Mouse (Mus musculus): ENCODE measurements around the gene Fbrsl1.

Gene Fbrsl1

GRCm38 (mm10) chr5:110410386-110410785, 37.9 kb downstream of the Fbrsl1 start:
- DNase-seq: no peak

GRCm38 (mm10) chr5:110408967-110409366, 39.3 kb downstream of the Fbrsl1 start:
- DNase-seq: no peak

- no peak for DNase-seq
Measured at GRCm38 (mm10) chr5:110406065-110406714, 42.1 kb downstream of the Fbrsl1 start.

- DNase-seq: no peak
Measured at GRCm38 (mm10) chr5:110403931-110404330, 44.4 kb downstream of the Fbrsl1 start.

- no peak for DNase-seq
Measured at GRCm38 (mm10) chr5:110402557-110402956, 45.7 kb downstream of the Fbrsl1 start.

- DNase-seq: no peak
Measured at GRCm38 (mm10) chr5:110401101-110401500, 47.2 kb downstream of the Fbrsl1 start.

- no peak for DNase-seq
Measured at GRCm38 (mm10) chr5:110395006-110395661, 53.2 kb downstream of the Fbrsl1 start.

- DNase-seq: no peak
Measured at GRCm38 (mm10) chr5:110392727-110393126, 55.6 kb downstream of the Fbrsl1 start.

GRCm38 (mm10) chr5:110390631-110391030, 57.7 kb downstream of the Fbrsl1 start:
- DNase-seq: no peak

GRCm38 (mm10) chr5:110387332-110387731, 61.0 kb downstream of the Fbrsl1 start:
- no peak for DNase-seq

- DNase-seq: peak; percentile 67
Measured at GRCm38 (mm10) chr5:110386371-110387330, 61.7 kb downstream of the Fbrsl1 start.

- DNase-seq: no peak
Measured at GRCm38 (mm10) chr5:110385263-110385662, 63.0 kb downstream of the Fbrsl1 start.

- no peak for DNase-seq
Measured at GRCm38 (mm10) chr5:110384491-110384890, 63.8 kb downstream of the Fbrsl1 start.

GRCm38 (mm10) chr5:110379823-110380222, 68.5 kb downstream of the Fbrsl1 start:
- no peak for DNase-seq

- DNase-seq: no peak
Measured at GRCm38 (mm10) chr5:110379086-110379485, 69.2 kb downstream of the Fbrsl1 start.

GRCm38 (mm10) chr5:110378181-110378583, 70.1 kb downstream of the Fbrsl1 start:
- DNase-seq: peak; percentile 47

GRCm38 (mm10) chr5:110376802-110377433, 71.4 kb downstream of the Fbrsl1 start:
- DNase-seq: peak; percentile 63

GRCm38 (mm10) chr5:110363822-110364545, 84.3 kb downstream of the Fbrsl1 start:
- DNase-seq: no peak

GRCm38 (mm10) chr5:110363179-110363821, 85.0 kb downstream of the Fbrsl1 start:
- peak; percentile 65 for DNase-seq

GRCm38 (mm10) chr5:110362813-110363178, 85.5 kb downstream of the Fbrsl1 start:
- DNase-seq: no peak

- no peak for DNase-seq
Measured at GRCm38 (mm10) chr5:110361465-110361864, 86.8 kb downstream of the Fbrsl1 start.
